Mouse (Mus musculus) heart, embryonic 16.5 days (tissue): ENCODE measurements around the gene Apoc1. TPM values are rescaled to one million over a fixed set of nuclear protein-coding genes. Genes with fewer than 3 reads are reported as not detected.

Experiments used
- ATAC-seq: fragments of 200-750 bp; cut with Nextera tagmentation; replicated peaks from 2 replicates; pipeline ENCODE4 v1.8.0; 2017; ENCODE audit warnings: moderate number of reproducible peaks; ENCODE audit not compliant: insufficient read depth, low FRiP score; ENCODE audit errors: extremely low read depth
- H3K27ac ChIP-seq: fragments of 300-500 bp; sonication (generic); 2 replicates; pipeline ENCODE4 v1.5.1; 2014; ENCODE audit warnings: mild to moderate bottlenecking, low read length, control low read depth, moderate library complexity
- H3K27me3 ChIP-seq: fragments of 300-500 bp; sonication (generic); 2 replicates; pipeline ENCODE4 v1.6.1; 2014; ENCODE audit warnings: low read length, mixed read lengths; ENCODE audit not compliant: control insufficient read depth, insufficient read depth
- H3K36me3 ChIP-seq: fragments of 300-500 bp; sonication (generic); 2 replicates; pipeline ENCODE4 v1.6.1; 2014; ENCODE audit not compliant: control insufficient read depth, insufficient read depth
- H3K4me1 ChIP-seq: fragments of 300-500 bp; sonication (generic); 2 replicates; pipeline ENCODE4 v1.6.1; 2014; ENCODE audit warnings: low read length, mixed read lengths; ENCODE audit not compliant: control insufficient read depth, insufficient read depth
- H3K4me2 ChIP-seq: fragments of 300-500 bp; sonication (generic); 2 replicates; pipeline ENCODE4 v1.6.1; 2014; ENCODE audit warnings: low read depth, mild to moderate bottlenecking, control low read depth, low read length
- H3K4me3 ChIP-seq: fragments of 300-500 bp; sonication (generic); 2 replicates; pipeline ENCODE4 v1.5.1; 2014; ENCODE audit warnings: mild to moderate bottlenecking, control low read depth, low read length
- H3K9ac ChIP-seq: fragments of 300-500 bp; sonication (generic); 2 replicates; pipeline ENCODE4 v1.6.1; 2014; ENCODE audit warnings: low read length, control low read depth
- H3K9me3 ChIP-seq: fragments of 300-500 bp; sonication (generic); replicated peaks from 2 replicates; pipeline ENCODE4 v1.6.1; 2016; ENCODE audit warnings: low read length; ENCODE audit not compliant: control insufficient read depth
- WGBS: fragments of 180-500 bp; shearing (Covaris S2); extraction: QIAGEN DNeasy Blood & Tissue Kit; methylation state at CpG from one replicate; pipeline ENCODE4 v1.1.7; 2014; 5-methylcytosine and 5-hydroxymethylcytosine counted together
- polyA plus RNA-seq: library from polyadenylated mRNA; unstranded; fragments of >200 nt; fragmentation: Nextera tagmentation; extraction: Ambion mirVana; gene quantifications from 2 replicates; pipeline ENCODE4 v1.2.1, GENCODE M21; 2015

Gene Apoc1
- polyA plus RNA-seq, 1 experiment from 2014 or later: 8.9 TPM

- Histone ChIP-seq H3K4me1 (no peaks in the 10 kb centered on the region), H3K36me3 (no peaks in the 10 kb centered on the region), H3K4me2 (no peak within 1 kb of the TSS), H3K27ac (no peak within 1 kb of the TSS), H3K27me3 (no peaks in the 10 kb centered on the region), H3K9ac (no peak within 1 kb of the TSS), H3K4me3 (no peak within 1 kb of the TSS), H3K9me3 (no peaks in the 10 kb centered on the region)
- WGBS: 49% methylated on average over 8 of the region's 8 CpGs
- ATAC-seq: no peak
These were observed 11.2 kb downstream of the Apoc1 start, which contains the start of the genes Gm44805 and Apoc4 for GRCm38 (mm10) chr7:19681202-19681694. Gene Gm44805, minus strand, starts transcription at chr7:19681423. Gene Apoc4, minus strand, starts transcription at chr7:19681479.

- no peak for ATAC-seq
- 87% methylated on average over 2 of the region's 2 CpGs for WGBS
- no peaks in the 10 kb centered on the region for H3K27me3 ChIP-seq
These were observed 11.8 kb downstream of the Apoc1 start for GRCm38 (mm10) chr7:19680702-19681101.

GRCm38 (mm10) chr7:19678901-19679300 is 13.6 kb downstream of the Apoc1 start:
- 84% methylated on average over 3 of the region's 3 CpGs for WGBS
- Histone ChIP-seq H3K9ac (no peak overlapping the region), H3K36me3 (no peaks in the 10 kb centered on the region), H3K27ac (no peak overlapping the region), H3K27me3 (no peaks in the 10 kb centered on the region), H3K9me3 (no peaks in the 10 kb centered on the region), H3K4me1 (no peaks in the 10 kb centered on the region), H3K4me3 (no peak overlapping the region), H3K4me2 (no peak overlapping the region)
- ATAC-seq: no peak

More at GRCm38 (mm10) chr7:19680702-19681101, 11.8 kb downstream of the Apoc1 start:
- Histone ChIP-seq H3K36me3 (no peaks in the 10 kb centered on the region), H3K4me1 (no peaks in the 10 kb centered on the region), H3K9ac (no peak overlapping the region), H3K27ac (no peak overlapping the region), H3K4me3 (no peak overlapping the region), H3K4me2 (no peak overlapping the region), H3K9me3 (no peaks in the 10 kb centered on the region)

GRCm38 (mm10) chr7:19677872-19678271 is 14.6 kb downstream of the Apoc1 start, which contains the start of gene Apoc2:
Gene Apoc2, minus strand, starts transcription at chr7:19677941.
- 64% methylated on average over 8 of the region's 8 CpGs for WGBS
- Histone ChIP-seq H3K4me3 (no peak within 1 kb of the TSS), H3K4me1 (no peaks in the 10 kb centered on the region)

GRCm38 (mm10) chr7:19676662-19677061 is 15.8 kb downstream of the Apoc1 start:
- no peaks in the 10 kb centered on the region for H3K9me3 ChIP-seq
- no peak overlapping the region for H3K27ac ChIP-seq
- no peaks in the 10 kb centered on the region for H3K27me3 ChIP-seq
- WGBS: 67% methylated on average over 1 of the region's 1 CpGs
- no peaks in the 10 kb centered on the region for H3K4me1 ChIP-seq
- ATAC-seq: no peak
- H3K36me3 ChIP-seq: no peaks in the 10 kb centered on the region
- no peak overlapping the region for H3K4me3 ChIP-seq
- H3K9ac ChIP-seq: no peak overlapping the region
- H3K4me2 ChIP-seq: no peak overlapping the region

More at GRCm38 (mm10) chr7:19677872-19678271, 14.6 kb downstream of the Apoc1 start, which contains the start of gene Apoc2:
- ATAC-seq: no peak
- Histone ChIP-seq H3K27ac (no peak within 1 kb of the TSS), H3K4me2 (no peak within 1 kb of the TSS), H3K9ac (no peak within 1 kb of the TSS), H3K27me3 (no peaks in the 10 kb centered on the region), H3K9me3 (no peaks in the 10 kb centered on the region), H3K36me3 (no peaks in the 10 kb centered on the region)

- Histone ChIP-seq H3K27me3 (no peaks in the 10 kb centered on the region), H3K9me3 (no peaks in the 10 kb centered on the region), H3K4me1 (no peaks in the 10 kb centered on the region), H3K27ac (no peak overlapping the region), H3K36me3 (no peaks in the 10 kb centered on the region), H3K4me2 (no peak overlapping the region), H3K4me3 (no peak overlapping the region), H3K9ac (no peak overlapping the region)
- 79% methylated on average over 10 of the region's 10 CpGs for WGBS
- no peak for ATAC-seq
These were observed 16.6 kb downstream of the Apoc1 start for GRCm38 (mm10) chr7:19675824-19676223.

- no peaks in the 10 kb centered on the region for H3K9me3 ChIP-seq
- no peak overlapping the region for H3K9ac ChIP-seq
- 53% methylated on average over 14 of the region's 14 CpGs for WGBS
- no peak overlapping the region for H3K4me2 ChIP-seq
- H3K36me3 ChIP-seq: no peaks in the 10 kb centered on the region
- peaks cover 5% of the 10 kb centered on the region for H3K4me1 ChIP-seq
- no peak overlapping the region for H3K27ac ChIP-seq
- no peak for ATAC-seq
- no peaks in the 10 kb centered on the region for H3K27me3 ChIP-seq
- no peak overlapping the region for H3K4me3 ChIP-seq
These were observed 19.3 kb downstream of the Apoc1 start for GRCm38 (mm10) chr7:19673083-19673699.

- ATAC-seq: no peak
- H3K4me3 ChIP-seq: no peak overlapping the region
- 66% methylated on average over 10 of the region's 10 CpGs for WGBS
- no peaks in the 10 kb centered on the region for H3K36me3 ChIP-seq
- no peaks in the 10 kb centered on the region for H3K27me3 ChIP-seq
- H3K4me1 ChIP-seq: peaks cover 5% of the 10 kb centered on the region
- H3K4me2 ChIP-seq: no peak overlapping the region
- H3K9ac ChIP-seq: no peak overlapping the region
- no peak overlapping the region for H3K27ac ChIP-seq
- H3K9me3 ChIP-seq: no peaks in the 10 kb centered on the region
These were observed 20.9 kb downstream of the Apoc1 start for GRCm38 (mm10) chr7:19671511-19671910.

GRCm38 (mm10) chr7:19668947-19669721 is 23.3 kb downstream of the Apoc1 start:
- WGBS: 7% methylated on average over 10 of the region's 10 CpGs
- H3K9ac ChIP-seq: peak overlapping the region; percentile 44
- ATAC-seq: peak; percentile 72
- peaks cover 10% of the 10 kb centered on the region for H3K4me1 ChIP-seq
- no peak overlapping the region for H3K4me3 ChIP-seq
- H3K36me3 ChIP-seq: no peaks in the 10 kb centered on the region
- H3K27ac ChIP-seq: peak overlapping the region; percentile 58; the same call in 1 of the 2 replicates
- no peaks in the 10 kb centered on the region for H3K9me3 ChIP-seq
- H3K27me3 ChIP-seq: no peaks in the 10 kb centered on the region
- peak overlapping the region; percentile 31; the same call in 1 of the 2 replicates for H3K4me2 ChIP-seq
